Mouse (Mus musculus) thymus, adult 2 months (tissue): Measurements from ENCODE around the gene Map4k4.

Source experiments
- CTCF ChIP-seq: fragments of 200-500 bp; IDR thresholded peaks from 2 replicates; pipeline ENCODE4 v1.5.1; 2012; ENCODE audit warnings: mild to moderate bottlenecking, control low read depth, low read length, moderate library complexity, borderline replicate concordance; ENCODE audit not compliant: control insufficient read depth, poor library complexity, insufficient read depth; ENCODE audit errors: extremely low read depth
- POLR2A ChIP-seq: fragments of 200-500 bp; IDR thresholded peaks from 2 replicates; pipeline ENCODE4 v1.6.1; 2012; ENCODE audit warnings: mild to moderate bottlenecking, low read length, control low read depth, moderate library complexity; ENCODE audit not compliant: control insufficient read depth, poor library complexity, insufficient read depth; ENCODE audit errors: extremely low read depth

DNA sequence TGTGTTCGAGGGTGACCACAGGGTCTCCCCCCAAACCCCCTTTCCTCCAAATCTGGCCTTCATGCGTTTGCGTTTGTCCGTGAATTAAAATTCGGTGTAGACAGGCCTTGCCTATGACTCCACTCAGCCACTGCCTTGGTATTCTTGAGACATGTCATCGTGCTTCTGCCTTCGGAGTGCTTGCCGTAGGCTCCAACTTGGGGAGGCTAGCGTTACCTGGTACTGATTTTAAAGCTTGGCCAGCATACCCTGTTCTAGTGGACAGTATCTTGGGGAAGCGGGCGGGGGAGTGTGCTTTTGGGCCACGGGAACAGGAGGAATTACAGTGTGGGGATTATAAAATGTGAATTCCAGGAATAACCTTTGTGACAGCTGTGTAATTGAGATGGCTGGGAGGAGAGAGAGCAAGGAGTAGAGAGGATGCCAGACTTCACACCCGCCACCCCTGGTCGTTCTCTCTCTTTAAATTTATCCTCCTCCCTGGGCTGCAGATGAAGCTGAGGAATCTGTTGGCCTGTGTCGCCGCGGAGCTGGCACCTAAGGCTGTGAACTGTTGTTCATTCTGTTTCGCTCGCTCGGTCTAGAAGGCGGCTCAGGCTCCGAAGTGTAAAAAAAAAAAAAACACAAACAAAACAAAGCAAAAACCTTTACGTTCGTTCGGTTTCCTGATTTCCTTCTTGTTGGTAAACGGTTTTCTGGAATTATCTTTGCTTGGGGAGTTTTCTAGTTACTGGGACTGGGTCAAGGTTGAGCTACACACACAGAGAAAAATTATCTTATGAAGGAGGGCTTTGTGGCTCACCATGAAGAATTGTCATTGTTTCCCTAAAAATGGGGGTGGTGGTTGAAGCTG is 1.4 kb downstream of the Map4k4 start:
- no peak for TF ChIP-seq CTCF
- no peak for TF ChIP-seq POLR2A
